30 mouse cellular contexts compared by ENCODE assay signal in genomic region chr3:152438068-152438467, GRCm38 (mm10). TPM values are rescaled to one million over a fixed set of nuclear protein-coding genes. Genes with fewer than 3 reads are reported as not detected.
DNase-seq lines count a peak whose midpoint lies in the region; ATAC-seq and TF ChIP-seq lines count a peak whose summit lies in the region.
"Had no signal": no experiment of that assay in that cellular context is flagged by ENCODE, and none has a peak within 500 bp of the region (broad histone marks: within the 10 kb centered on the region; RNA-seq: fewer than 3 reads in every experiment).

No protein-coding gene starts in this region.

- peaks cover 2% of the 10 kb centered on the region; the same call in 1 of the 2 replicates for H3K36me3 ChIP-seq in kidney, embryonic 14.5 days (ENCODE audit: control insufficient read depth, insufficient read depth, low read length)
- H3K36me3 ChIP-seq in liver, embryonic 12.5 days = peaks cover 41% of the 10 kb centered on the region
- peaks cover 11% of the 10 kb centered on the region; the same call in 1 of the 2 replicates for H3K36me3 ChIP-seq in liver, postnatal 0 days (replicated peaks; ENCODE audit: insufficient read depth, low read length)
- H3K36me3 ChIP-seq: intestine, embryonic 15.5 days; midbrain, embryonic 15.5 days had no signal

- no peak for ATAC-seq in kidney, embryonic 14.5 days (ENCODE audit: low FRiP score, low TSS enrichment)
- ATAC-seq in liver, embryonic 12.5 days = peak; percentile 58
- peak; percentile 98 for ATAC-seq in liver, postnatal 0 days
- ATAC-seq in monocyte, adult 5-6 weeks (replicated peaks; ENCODE audit: insufficient number of reproducible peaks, low FRiP score, low TSS enrichment, poor library complexity, severe bottlenecking) = no peak
- ATAC-seq: activated CD4-positive, CD25-positive, alpha-beta regulatory T cell, adult 4 months; forebrain, embryonic 15.5 days; hindbrain, embryonic 16.5 days; intestine, embryonic 15.5 days; midbrain, embryonic 15.5 days had no signal

- no peak overlapping the region for H3K4me3 ChIP-seq in kidney, embryonic 14.5 days (ENCODE audit: low read length)
- H3K4me3 ChIP-seq in liver, embryonic 12.5 days = no peak overlapping the region
- no peak overlapping the region for H3K4me3 ChIP-seq in liver, postnatal 0 days (ENCODE audit: low read depth, low read length)
- H3K4me3 ChIP-seq: embryonic facial prominence, embryonic 13.5 days; forebrain, embryonic 10.5 days; forebrain, embryonic 15.5 days; heart, adult 2 months; heart, embryonic 12.5 days; intestine, embryonic 15.5 days; left cerebral cortex, adult 2 months; limb, embryonic 13.5 days; midbrain, embryonic 10.5 days; midbrain, embryonic 15.5 days had no signal

- H3K4me2 ChIP-seq in kidney, embryonic 14.5 days (replicated peaks; ENCODE audit: low read depth, low read length) = no peak overlapping the region
- H3K4me2 ChIP-seq in liver, embryonic 12.5 days = no peak overlapping the region
- H3K4me2 ChIP-seq in liver, postnatal 0 days (ENCODE audit: low read depth, low read length) = no peak overlapping the region
- H3K4me2 ChIP-seq: embryonic facial prominence, embryonic 13.5 days; forebrain, embryonic 15.5 days; heart, embryonic 12.5 days; intestine, embryonic 15.5 days; limb, embryonic 13.5 days; lung, embryonic 14.5 days; midbrain, embryonic 15.5 days had no signal

- H3K4me1 ChIP-seq in kidney, embryonic 14.5 days (ENCODE audit: control insufficient read depth, insufficient read depth, low read length) = no peaks in the 10 kb centered on the region
- H3K4me1 ChIP-seq in liver, embryonic 12.5 days = peaks cover 32% of the 10 kb centered on the region
- H3K4me1 ChIP-seq in liver, postnatal 0 days (ENCODE audit: insufficient read depth) = peaks cover 5% of the 10 kb centered on the region; the same call in 1 of the 2 replicates
- H3K4me1 ChIP-seq: embryonic facial prominence, embryonic 13.5 days; forebrain, embryonic 10.5 days; heart, embryonic 12.5 days; intestine, embryonic 15.5 days; limb, embryonic 13.5 days; midbrain, embryonic 10.5 days; midbrain, embryonic 15.5 days had no signal

- 93% methylated on average over 7 of the region's 7 CpGs for WGBS in kidney, embryonic 14.5 days
- WGBS in liver, embryonic 12.5 days (ENCODE audit: insufficient replicate concordance) = 84% methylated on average over 7 of the region's 7 CpGs
- 74% methylated on average over 7 of the region's 7 CpGs for WGBS in liver, postnatal 0 days (ENCODE audit: insufficient replicate concordance)

- TF ChIP-seq CTCF in liver, postnatal 0 days (IDR thresholded peaks at IDR 0.05; ENCODE audit: low read depth) = no peak

- peak; percentile 9 to 19 for DNase-seq in kidney, adult 8-10 months
- DNase-seq in kidney, postnatal 25 days = peak; percentile 15 to 41
- DNase-seq in liver, postnatal 0 days = no peak
- no peak for DNase-seq in gastrocnemius, postnatal 10 days
- DNase-seq: adrenal gland, adult 2 months; adrenal gland, postnatal 36 days; B cell, adult 2 months; cerebellum, adult 18-20 months; cerebellum, postnatal 10 days; gastrocnemius, postnatal 36 days; heart, adult 2 months; lung, embryonic 14.5 days; lung, postnatal 14 days; spleen, adult 18-20 months; thymus, postnatal 14 days had no signal

- TF ChIP-seq EP300 in liver, postnatal 0 days (IDR thresholded peaks at IDR 0.05; ENCODE audit: low read depth) = no peak

- no peak overlapping the region for H3K9ac ChIP-seq in kidney, embryonic 14.5 days (ENCODE audit: low read depth, low read length)
- H3K9ac ChIP-seq in liver, embryonic 12.5 days = no peak overlapping the region
- H3K9ac ChIP-seq in liver, postnatal 0 days (replicated peaks) = no peak overlapping the region
- H3K9ac ChIP-seq: embryonic facial prominence, embryonic 13.5 days; forebrain, embryonic 15.5 days; heart, embryonic 12.5 days; intestine, embryonic 15.5 days; limb, embryonic 13.5 days; lung, embryonic 14.5 days; midbrain, embryonic 15.5 days had no signal

- H3K27ac ChIP-seq in kidney, embryonic 14.5 days (ENCODE audit: low read depth, low read length) = no peak overlapping the region
- H3K27ac ChIP-seq in liver, embryonic 12.5 days = no peak overlapping the region
- H3K27ac ChIP-seq in liver, postnatal 0 days (ENCODE audit: low read depth) = peak overlapping the region; percentile 45; the same call in 1 of the 2 replicates
- H3K27ac ChIP-seq: embryonic facial prominence, embryonic 13.5 days; forebrain, embryonic 10.5 days; forebrain, embryonic 15.5 days; heart, adult 2 months; intestine, embryonic 15.5 days; left cerebral cortex, adult 2 months; limb, embryonic 13.5 days; midbrain, embryonic 10.5 days; midbrain, embryonic 15.5 days had no signal

- H3K27me3 ChIP-seq in kidney, embryonic 14.5 days (ENCODE audit: control insufficient read depth, insufficient read depth, low read length) = no peaks in the 10 kb centered on the region
- H3K27me3 ChIP-seq in liver, embryonic 12.5 days (replicated peaks) = no peaks in the 10 kb centered on the region
- H3K27me3 ChIP-seq in liver, postnatal 0 days (ENCODE audit: insufficient read depth, low read length) = no peaks in the 10 kb centered on the region
- H3K27me3 ChIP-seq: CH12.LX; embryonic facial prominence, embryonic 13.5 days; forebrain, embryonic 15.5 days; heart, embryonic 12.5 days; intestine, embryonic 15.5 days; limb, embryonic 13.5 days; midbrain, embryonic 15.5 days had no signal

- H3K9me3 ChIP-seq in kidney, embryonic 14.5 days (ENCODE audit: control insufficient read depth, low read length) = no peaks in the 10 kb centered on the region
- no peaks in the 10 kb centered on the region for H3K9me3 ChIP-seq in liver, embryonic 12.5 days (replicated peaks)
- no peaks in the 10 kb centered on the region for H3K9me3 ChIP-seq in liver, postnatal 0 days (ENCODE audit: low read length)
- H3K9me3 ChIP-seq: embryonic facial prominence, embryonic 13.5 days; forebrain, embryonic 10.5 days; forebrain, embryonic 15.5 days; heart, embryonic 12.5 days; intestine, embryonic 15.5 days; limb, embryonic 13.5 days; midbrain, embryonic 10.5 days; midbrain, embryonic 15.5 days had no signal

RNA-seq across cellular contexts. Expression of gene Zzz3, which starts 42.8 kb away (rescaled TPM):
- 37.4 and 70.8 TPM in 2 replicates for polyA plus RNA-seq in kidney, embryonic 14.5 days (2014; fragmentation: Nextera tagmentation; extraction: Ambion mirVana)
- 23.5 and 25.7 TPM in 2 replicates for polyA plus RNA-seq in liver, embryonic 12.5 days (2016; fragmentation: Nextera tagmentation; extraction: Ambion mirVana)
- polyA plus RNA-seq in liver, postnatal 0 days (2015; fragmentation: Nextera tagmentation; extraction: Ambion mirVana) = 11.4 and 11.6 TPM in 2 replicates
- total RNA-seq in gastrocnemius, postnatal 10 days (2021) = 10 to 100 TPM; 18.2 to 26.8 TPM
- total RNA-seq in monocyte, adult 5-6 weeks (2017) = 57.3 to 79.0 TPM (median 63.4 TPM) in 3 replicates

Comparison
In these comparisons a context has a peak if more than half of its experiments do, and no peak if none do; other contexts are left out.
1. DNase-seq: peak in kidney, adult 8-10 months (2 of 2) and kidney, postnatal 25 days (2 of 2); none in liver, postnatal 0 days (single experiment) and gastrocnemius, postnatal 10 days (single experiment).
2. ATAC-seq: peak in liver, embryonic 12.5 days (single experiment) and liver, postnatal 0 days (single experiment); none in kidney, embryonic 14.5 days (single experiment) and monocyte, adult 5-6 weeks (single experiment).